Mouse (Mus musculus) forebrain, embryonic 15.5 days (tissue): ENCODE data around the gene Tpgs1. TPM values are rescaled to one million over a fixed set of nuclear protein-coding genes. Genes with fewer than 3 reads are reported as not detected.

Experiments used
- ATAC-seq: fragments of 200-750 bp; cut with Nextera tagmentation; replicated peaks from 2 replicates; pipeline ENCODE4 v1.8.0; 2017; ENCODE audit warnings: mild to moderate bottlenecking, moderate TSS enrichment, moderate library complexity
- H3K27ac ChIP-seq: fragments of 300-500 bp; sonication (generic); replicated peaks from 2 replicates; pipeline ENCODE4 v1.5.1; 2015; ENCODE audit warnings: mild to moderate bottlenecking, inconsistent platforms
- H3K27me3 ChIP-seq: fragments of 300-500 bp; sonication (generic); 2 replicates; pipeline ENCODE4 v1.6.1; 2015; ENCODE audit warnings: inconsistent platforms
- H3K36me3 ChIP-seq: fragments of 300-500 bp; sonication (generic); 2 replicates; pipeline ENCODE4 v1.6.1; 2015; ENCODE audit warnings: mild to moderate bottlenecking, inconsistent platforms
- H3K4me1 ChIP-seq: fragments of 300-500 bp; sonication (generic); 2 replicates; pipeline ENCODE4 v1.6.1; 2015; ENCODE audit warnings: inconsistent platforms
- H3K4me2 ChIP-seq: fragments of 300-500 bp; sonication (generic); replicated peaks from 2 replicates; pipeline ENCODE4 v1.6.1; 2015; ENCODE audit warnings: mild to moderate bottlenecking, inconsistent platforms
- H3K4me3 ChIP-seq: fragments of 300-500 bp; sonication (generic); 2 replicates; pipeline ENCODE4 v1.5.1; 2015; ENCODE audit warnings: mild to moderate bottlenecking, inconsistent platforms
- H3K9ac ChIP-seq: fragments of 300-500 bp; sonication (generic); replicated peaks from 2 replicates; pipeline ENCODE4 v1.6.1; 2015; ENCODE audit warnings: mild to moderate bottlenecking, inconsistent platforms
- H3K9me3 ChIP-seq: fragments of 300-500 bp; sonication (generic); 2 replicates; pipeline ENCODE4 v1.6.1; 2016; ENCODE audit warnings: inconsistent platforms
- WGBS: fragments of 180-500 bp; shearing (Covaris S2); methylation state at CpG from one replicate; pipeline ENCODE4 v1.1.7; 2015; ENCODE audit warnings: mixed read lengths; 5-methylcytosine and 5-hydroxymethylcytosine counted together
- polyA plus RNA-seq: library from polyadenylated mRNA; unstranded; fragments of >200 nt; fragmentation: Nextera tagmentation; extraction: Ambion mirVana; gene quantifications from 2 replicates; pipeline ENCODE4 v1.2.1, GENCODE M21; 2015

Gene Tpgs1
- polyA plus RNA-seq, 1 experiment from 2014 or later, result 80.0 TPM

DNA sequence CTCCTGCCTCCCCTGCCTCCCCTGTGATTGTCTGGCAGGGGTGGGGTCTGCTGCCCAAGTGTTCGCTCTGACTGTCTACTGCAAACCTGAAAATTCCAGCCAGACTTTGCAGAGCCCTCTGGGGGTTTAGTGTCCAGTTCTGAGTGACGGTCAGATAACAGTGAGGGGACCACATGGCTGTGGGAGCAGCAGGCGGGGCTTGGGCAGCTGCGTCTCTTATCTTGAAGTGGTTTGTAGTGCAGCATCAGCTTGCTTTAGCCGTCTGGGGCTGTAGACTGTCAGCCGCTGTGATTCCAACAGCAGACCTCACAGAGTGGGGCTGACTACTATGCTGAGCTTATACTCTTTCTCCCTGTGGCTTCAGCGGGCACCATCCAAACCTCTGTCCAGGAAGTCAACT lies 40.1 kb downstream of the Tpgs1 start:
- H3K9me3 ChIP-seq, result no peaks in the 10 kb centered on the region
- WGBS, result 84% methylated on average over 7 of the region's 7 CpGs
- no peak overlapping the region for H3K9ac ChIP-seq

DNA sequence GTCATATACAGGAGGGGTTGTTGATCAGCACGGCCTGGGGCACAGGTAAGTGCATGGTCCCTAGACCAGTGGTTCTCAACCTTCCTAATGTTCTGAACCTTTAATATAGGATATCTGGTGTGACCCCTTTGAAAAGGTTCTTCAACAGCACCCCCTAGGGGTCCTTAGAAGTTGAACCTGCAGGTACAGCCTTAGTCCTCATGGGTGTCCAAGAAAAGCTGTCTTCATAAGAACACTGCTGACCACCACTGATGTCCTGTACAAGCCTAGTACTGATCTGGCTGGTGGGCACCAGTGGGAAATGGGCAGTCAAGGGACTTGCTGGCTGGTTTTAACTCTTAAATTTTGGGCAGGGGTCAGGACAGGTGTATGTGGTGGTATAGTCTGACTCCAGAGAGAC lies 42.9 kb downstream of the Tpgs1 start:
- ATAC-seq, result no peak
- WGBS, result 94% methylated on average over 1 of the region's 1 CpGs
- H3K27ac ChIP-seq, result no peak overlapping the region
- peaks cover 37% of the 10 kb centered on the region for H3K36me3 ChIP-seq
- no peak overlapping the region for H3K9ac ChIP-seq
- H3K4me2 ChIP-seq, result no peak overlapping the region
- peaks cover 19% of the 10 kb centered on the region for H3K4me1 ChIP-seq
- H3K4me3 ChIP-seq, result no peak overlapping the region
- no peaks in the 10 kb centered on the region for H3K9me3 ChIP-seq
- peaks cover 17% of the 10 kb centered on the region for H3K27me3 ChIP-seq

More for the DNA sequence above, 40.1 kb downstream of the Tpgs1 start:
- Histone ChIP-seq H3K27ac (no peak overlapping the region), H3K36me3 (peaks cover 37% of the 10 kb centered on the region), H3K4me3 (no peak overlapping the region), H3K4me2 (no peak overlapping the region), H3K27me3 (no peaks in the 10 kb centered on the region), H3K4me1 (peaks cover 34% of the 10 kb centered on the region)
- no peak for ATAC-seq

DNA sequence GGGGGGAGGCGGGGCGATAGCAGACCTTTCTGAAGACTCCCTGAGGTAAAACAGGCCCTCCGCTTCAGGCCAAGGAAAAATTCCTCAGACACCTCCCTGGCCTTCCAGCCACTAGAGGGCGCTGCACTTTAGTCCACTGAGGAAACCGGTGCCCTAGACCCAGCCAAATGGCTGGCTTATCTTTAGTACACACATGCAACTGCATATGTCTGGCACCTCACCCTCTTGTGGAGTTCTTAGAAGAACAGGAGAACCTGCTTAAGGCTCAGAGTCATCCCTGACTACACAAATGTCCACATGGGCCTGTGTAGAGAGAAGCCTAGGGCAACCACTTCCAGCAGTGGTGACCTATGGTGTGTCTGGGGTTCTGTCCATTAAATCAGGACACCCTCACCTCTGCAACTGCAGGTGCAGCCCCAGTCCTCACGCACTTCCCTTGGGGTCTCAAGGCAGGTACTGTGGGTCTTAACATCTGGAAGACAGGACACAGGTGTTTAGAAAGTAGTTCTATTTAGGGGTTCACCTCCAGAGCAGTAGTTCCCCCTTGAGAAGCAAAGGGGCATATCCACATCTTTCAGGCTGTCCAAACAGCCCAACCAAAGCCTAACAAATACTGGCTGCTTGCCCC lies 43.4 kb downstream of the Tpgs1 start:
- Histone ChIP-seq H3K9ac (no peak overlapping the region), H3K4me1 (peaks cover 19% of the 10 kb centered on the region), H3K27ac (no peak overlapping the region), H3K4me2 (no peak overlapping the region), H3K36me3 (peaks cover 37% of the 10 kb centered on the region), H3K9me3 (no peaks in the 10 kb centered on the region), H3K4me3 (no peak overlapping the region), H3K27me3 (peaks cover 23% of the 10 kb centered on the region)
- WGBS, result 14% methylated on average over 4 of the region's 6 CpGs
- ATAC-seq, result no peak; the same call in 1 of the 2 replicates

DNA sequence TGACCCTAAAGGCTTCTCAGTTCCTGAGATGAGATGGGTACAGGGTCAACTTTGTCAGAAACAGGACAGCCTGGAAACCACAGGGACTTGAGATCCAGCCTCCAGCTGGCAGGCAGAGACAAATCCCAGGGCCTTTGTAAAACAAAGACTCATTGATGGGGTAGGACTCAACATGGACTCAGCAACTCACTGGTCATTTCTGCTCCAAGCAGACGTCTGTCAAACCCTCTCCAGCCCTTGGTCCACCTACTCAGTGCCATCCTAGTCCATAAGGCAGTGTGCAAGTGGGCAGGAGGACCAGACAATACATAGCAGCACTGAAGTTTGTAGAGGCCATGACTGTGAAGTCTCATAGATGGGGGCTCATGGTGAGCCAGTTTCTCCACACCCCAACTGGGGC lies 44.0 kb downstream of the Tpgs1 start:
- peaks cover 28% of the 10 kb centered on the region for H3K27me3 ChIP-seq
- no peak for ATAC-seq

DNA sequence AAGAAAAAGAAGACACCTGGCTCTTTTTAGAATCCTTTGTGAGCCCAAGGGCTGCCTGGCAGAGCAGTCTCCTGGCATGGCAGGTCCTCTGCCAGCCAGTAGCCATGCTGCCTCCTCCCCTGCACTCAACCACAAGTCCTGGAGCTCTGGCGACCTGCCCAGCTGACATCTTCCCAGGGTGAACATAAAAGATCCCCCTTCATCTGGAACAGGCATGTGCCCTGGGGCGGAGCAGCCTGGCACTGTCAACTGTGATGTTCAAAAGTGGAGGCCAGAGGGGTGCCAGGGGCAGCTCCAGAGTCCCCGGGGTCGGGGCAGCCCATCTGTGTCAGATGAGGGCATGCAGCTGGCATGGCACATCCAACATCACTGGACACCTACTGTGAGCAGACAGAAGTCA lies 45.8 kb downstream of the Tpgs1 start:
- H3K4me1 ChIP-seq, result peaks cover 19% of the 10 kb centered on the region
- H3K9me3 ChIP-seq, result no peaks in the 10 kb centered on the region
- no peak overlapping the region for H3K9ac ChIP-seq
- H3K36me3 ChIP-seq, result peaks cover 22% of the 10 kb centered on the region
- H3K4me3 ChIP-seq, result no peak overlapping the region
- WGBS, result 65% methylated on average over 4 of the region's 4 CpGs
- no peak overlapping the region for H3K27ac ChIP-seq
- ATAC-seq, result no peak
- peaks cover 40% of the 10 kb centered on the region for H3K27me3 ChIP-seq
- no peak overlapping the region for H3K4me2 ChIP-seq

More for the DNA sequence above, 44.0 kb downstream of the Tpgs1 start:
- H3K4me2 ChIP-seq, result no peak overlapping the region
- H3K36me3 ChIP-seq, result peaks cover 37% of the 10 kb centered on the region
- no peaks in the 10 kb centered on the region for H3K9me3 ChIP-seq
- no peak overlapping the region for H3K4me3 ChIP-seq
- 41% methylated on average over 1 of the region's 1 CpGs for WGBS
- H3K4me1 ChIP-seq, result peaks cover 19% of the 10 kb centered on the region
- H3K9ac ChIP-seq, result no peak overlapping the region
- H3K27ac ChIP-seq, result no peak overlapping the region

DNA sequence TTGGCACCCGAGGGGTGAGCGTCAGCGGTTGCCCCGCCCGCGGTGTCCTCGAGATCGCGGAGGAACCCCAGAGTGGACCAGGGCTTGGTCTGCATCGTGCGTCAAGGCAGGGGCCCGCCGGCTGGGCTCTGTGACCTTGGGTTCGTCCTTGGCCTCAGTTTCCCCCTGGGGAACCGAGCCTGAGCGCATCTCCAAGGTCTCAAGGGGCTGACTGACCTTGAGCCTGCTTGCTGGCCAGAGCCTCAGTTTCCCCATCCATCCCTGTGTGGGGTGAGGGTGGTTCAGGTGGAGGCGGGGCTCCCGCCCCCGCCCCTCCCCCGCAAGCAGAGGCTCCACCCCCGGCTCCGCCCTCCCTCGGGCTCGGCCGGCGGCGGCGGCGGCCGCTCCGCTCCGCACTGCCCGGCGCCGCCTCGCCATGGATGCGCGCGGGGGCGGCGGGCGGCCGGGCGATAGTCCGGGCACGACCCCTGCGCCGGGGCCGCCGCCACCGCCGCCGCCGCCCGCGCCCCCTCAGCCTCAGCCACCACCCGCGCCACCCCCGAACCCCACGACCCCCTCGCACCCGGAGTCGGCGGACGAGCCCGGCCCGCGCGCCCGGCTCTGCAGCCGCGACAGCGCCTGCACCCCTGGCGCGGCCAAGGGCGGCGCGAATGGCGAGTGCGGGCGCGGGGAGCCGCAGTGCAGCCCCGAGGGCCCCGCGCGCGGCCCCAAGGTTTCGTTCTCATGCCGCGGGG lies 47.3 kb downstream of the Tpgs1 start, which contains the start of gene Hcn2:
TSS of gene Hcn2 (plus strand) at position 381 of the 734 bp plus-strand sequence.
- Histone ChIP-seq H3K27ac (no peak within 1 kb of the TSS), H3K27me3 (peaks cover 40% of the 10 kb centered on the region), H3K9me3 (no peaks in the 10 kb centered on the region), H3K36me3 (peaks cover 7% of the 10 kb centered on the region), H3K4me3 (peak within 1 kb of the TSS; percentile 66), H3K9ac (peak within 1 kb of the TSS; percentile 62), H3K4me2 (peak within 1 kb of the TSS; percentile 96), H3K4me1 (peaks cover 19% of the 10 kb centered on the region)
- ATAC-seq, result peak; percentile 57
- WGBS, result 2% methylated on average over 41 of the region's 91 CpGs

DNA sequence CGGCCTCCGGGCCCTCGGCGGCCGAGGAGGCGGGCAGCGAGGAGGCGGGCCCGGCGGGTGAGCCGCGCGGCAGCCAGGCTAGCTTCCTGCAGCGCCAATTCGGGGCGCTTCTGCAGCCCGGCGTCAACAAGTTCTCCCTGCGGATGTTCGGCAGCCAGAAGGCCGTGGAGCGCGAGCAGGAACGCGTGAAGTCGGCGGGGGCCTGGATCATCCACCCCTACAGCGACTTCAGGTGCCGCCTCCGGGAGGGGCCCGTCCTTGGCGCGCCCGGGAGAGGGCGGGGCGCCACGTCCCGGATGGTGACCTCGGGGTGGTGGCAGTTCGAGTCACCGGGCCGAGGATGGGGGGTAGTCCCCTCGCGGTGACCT lies 47.8 kb downstream of the Tpgs1 start:
- peaks cover 40% of the 10 kb centered on the region for H3K27me3 ChIP-seq
- peak overlapping the region; percentile 66 for H3K4me3 ChIP-seq
- no peak overlapping the region for H3K27ac ChIP-seq
- no peaks in the 10 kb centered on the region for H3K9me3 ChIP-seq
- peaks cover 19% of the 10 kb centered on the region for H3K4me1 ChIP-seq
- H3K36me3 ChIP-seq, result peaks cover 2% of the 10 kb centered on the region
- WGBS, result under 1% methylated on average over 40 of the region's 44 CpGs
- peak overlapping the region; percentile 96 for H3K4me2 ChIP-seq
- peak; percentile 8; the same call in 1 of the 2 replicates for ATAC-seq
- peak overlapping the region; percentile 62 for H3K9ac ChIP-seq

DNA sequence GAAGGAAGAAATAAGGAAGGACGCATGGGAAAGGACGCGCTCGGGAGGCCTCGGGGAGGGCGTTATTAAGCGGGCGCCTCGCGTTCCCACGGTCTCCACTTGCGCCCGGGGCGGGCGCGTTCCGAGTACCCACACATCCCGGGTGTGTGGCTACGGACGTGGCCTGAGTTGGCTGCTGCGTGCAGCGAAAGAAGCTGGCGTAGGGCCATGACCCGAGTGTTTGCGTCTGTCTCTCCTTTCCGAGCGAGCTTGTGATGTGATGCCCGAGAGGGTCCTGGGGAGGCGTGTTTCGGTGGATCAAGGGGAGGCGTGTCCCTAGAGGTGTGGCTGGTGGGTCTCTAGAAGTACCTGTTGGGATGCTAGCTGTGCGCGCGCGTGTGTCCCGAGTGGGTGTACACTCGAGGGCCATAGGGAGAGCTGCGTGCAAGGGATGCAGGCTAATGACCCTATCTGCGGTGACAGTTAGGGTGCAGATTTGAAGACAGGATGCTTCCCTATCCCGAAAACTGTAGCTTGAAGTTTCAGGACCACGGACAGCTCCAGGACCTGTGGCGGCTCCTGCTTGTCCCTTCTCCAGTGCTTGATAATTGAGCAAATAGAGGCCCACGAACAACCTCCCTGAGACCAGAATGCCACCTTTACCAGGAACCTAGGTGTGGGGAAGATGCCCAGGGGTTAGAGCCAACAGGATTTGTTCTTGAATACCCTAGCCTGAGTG lies 48.6 kb downstream of the Tpgs1 start:
- H3K27me3 ChIP-seq, result peaks cover 40% of the 10 kb centered on the region
- H3K9ac ChIP-seq, result peak overlapping the region; percentile 62; the same call in 1 of the 2 replicates
- no peak overlapping the region for H3K27ac ChIP-seq
- peak overlapping the region; percentile 96 for H3K4me2 ChIP-seq
- no peaks in the 10 kb centered on the region for H3K9me3 ChIP-seq
- WGBS, result 2% methylated on average over 43 of the region's 43 CpGs
- H3K4me3 ChIP-seq, result peak overlapping the region; percentile 66
- peaks cover 19% of the 10 kb centered on the region for H3K4me1 ChIP-seq
- H3K36me3 ChIP-seq, result no peaks in the 10 kb centered on the region
- ATAC-seq, result no peak

DNA sequence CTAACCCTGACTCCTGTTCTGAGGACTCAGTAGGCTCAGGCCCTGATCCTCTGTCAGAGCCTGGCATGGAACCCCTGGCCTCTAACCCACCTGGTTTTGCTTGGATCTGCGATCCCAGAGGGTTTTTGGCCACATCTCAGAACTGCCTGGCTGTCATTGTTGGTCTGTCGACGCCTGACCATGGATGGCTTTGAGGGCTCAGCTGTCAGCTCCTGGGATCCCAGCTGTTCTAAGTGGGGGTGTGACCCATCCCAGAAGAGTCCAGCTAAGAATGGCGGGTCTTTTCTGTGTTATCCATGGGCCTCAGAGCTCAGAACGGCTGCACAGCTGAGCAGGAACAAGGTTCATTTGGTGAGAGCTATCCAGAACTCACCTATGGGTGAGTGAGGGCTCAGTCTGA lies 51.9 kb downstream of the Tpgs1 start:
- no peaks in the 10 kb centered on the region for H3K9me3 ChIP-seq
- peaks cover 27% of the 10 kb centered on the region for H3K27me3 ChIP-seq
- H3K4me3 ChIP-seq, result no peak overlapping the region
- ATAC-seq, result no peak
- no peak overlapping the region for H3K27ac ChIP-seq
- H3K36me3 ChIP-seq, result no peaks in the 10 kb centered on the region
- H3K9ac ChIP-seq, result no peak overlapping the region
- H3K4me2 ChIP-seq, result no peak overlapping the region
- H3K4me1 ChIP-seq, result peaks cover 16% of the 10 kb centered on the region
- WGBS, result 71% methylated on average over 5 of the region's 5 CpGs

DNA sequence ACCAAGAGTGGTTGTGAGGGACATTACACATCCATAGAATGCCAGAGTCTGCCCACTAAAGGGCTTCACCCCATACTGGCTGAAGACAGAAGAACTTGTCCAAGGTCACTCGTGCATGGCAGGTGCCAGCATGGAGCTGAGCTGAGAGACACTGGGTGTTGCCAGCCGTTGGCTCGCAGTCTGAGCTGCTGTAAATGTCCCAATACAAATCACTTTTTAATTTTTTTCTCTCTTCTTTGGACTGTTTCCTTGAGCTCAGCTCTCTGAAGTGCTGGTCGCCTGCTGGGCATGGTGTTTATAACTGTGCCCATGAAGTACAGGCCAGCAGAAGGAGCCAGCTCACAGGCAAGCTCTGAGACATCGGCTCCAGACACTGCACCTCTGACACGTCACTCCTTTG lies 53.9 kb downstream of the Tpgs1 start:
- Histone ChIP-seq H3K4me2 (no peak overlapping the region), H3K9ac (no peak overlapping the region), H3K4me3 (no peak overlapping the region), H3K4me1 (no peaks in the 10 kb centered on the region; the same call in 1 of the 2 replicates), H3K27me3 (peaks cover 12% of the 10 kb centered on the region), H3K36me3 (no peaks in the 10 kb centered on the region), H3K27ac (no peak overlapping the region), H3K9me3 (no peaks in the 10 kb centered on the region)
- ATAC-seq, result no peak
- WGBS, result 52% methylated on average over 6 of the region's 6 CpGs

DNA sequence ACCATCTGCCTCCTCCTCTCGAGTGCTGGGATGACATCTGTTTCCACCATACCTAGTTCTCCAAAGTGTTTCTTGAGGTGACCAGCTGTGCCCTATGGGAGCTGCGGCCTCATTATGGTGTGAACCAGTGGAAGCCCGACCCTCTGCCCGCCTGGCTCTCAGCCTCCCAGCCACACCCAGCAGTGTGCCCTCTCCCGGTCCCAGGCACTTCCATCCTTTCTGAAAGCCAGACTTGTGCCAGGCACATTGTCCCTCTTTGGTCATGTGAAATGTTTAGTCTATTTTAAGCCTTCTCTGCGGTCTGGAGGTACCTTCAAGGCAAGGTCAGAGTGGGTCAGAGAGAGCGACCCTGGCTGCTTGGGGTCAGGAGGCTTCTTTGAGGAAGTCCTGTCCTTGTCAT lies 54.5 kb downstream of the Tpgs1 start:
- no peak overlapping the region for H3K4me3 ChIP-seq
- no peaks in the 10 kb centered on the region for H3K9me3 ChIP-seq
- whole genome bisulfite sequencing, result 89% methylated on average over 7 of the region's 7 CpGs
- peaks cover 6% of the 10 kb centered on the region; the same call in 1 of the 2 replicates for H3K27me3 ChIP-seq
- no peaks in the 10 kb centered on the region for H3K4me1 ChIP-seq
- no peak for ATAC-seq
- H3K9ac ChIP-seq, result no peak overlapping the region
- H3K27ac ChIP-seq, result no peak overlapping the region
- no peaks in the 10 kb centered on the region for H3K36me3 ChIP-seq
- no peak overlapping the region for H3K4me2 ChIP-seq
